Mouse (Mus musculus) neutrophil, adult 5-6 weeks (primary cell): Measurements from ENCODE around the gene Tmf1. TPM values are rescaled to one million over a fixed set of nuclear protein-coding genes. Genes with fewer than 3 reads are reported as not detected.

Source experiments
- ATAC-seq: fragments of 151-379, 151-347 bp; 2 replicates; pipeline ENCODE4 v1.8.0; 2017; ENCODE audit warnings: mild to moderate bottlenecking, moderate TSS enrichment; ENCODE audit not compliant: insufficient number of reproducible peaks, poor library complexity, low FRiP score, severe bottlenecking; ENCODE audit errors: extremely low read depth
- total RNA-seq: library from RNA; stranded (forward); fragments of 200-1000 nt; gene quantifications from 2 replicates; pipeline ENCODE4 v1.2.3, GENCODE M21; 2017

Gene Tmf1
- total RNA-seq, 1 experiment from 2014 or later: 143 TPM

DNA sequence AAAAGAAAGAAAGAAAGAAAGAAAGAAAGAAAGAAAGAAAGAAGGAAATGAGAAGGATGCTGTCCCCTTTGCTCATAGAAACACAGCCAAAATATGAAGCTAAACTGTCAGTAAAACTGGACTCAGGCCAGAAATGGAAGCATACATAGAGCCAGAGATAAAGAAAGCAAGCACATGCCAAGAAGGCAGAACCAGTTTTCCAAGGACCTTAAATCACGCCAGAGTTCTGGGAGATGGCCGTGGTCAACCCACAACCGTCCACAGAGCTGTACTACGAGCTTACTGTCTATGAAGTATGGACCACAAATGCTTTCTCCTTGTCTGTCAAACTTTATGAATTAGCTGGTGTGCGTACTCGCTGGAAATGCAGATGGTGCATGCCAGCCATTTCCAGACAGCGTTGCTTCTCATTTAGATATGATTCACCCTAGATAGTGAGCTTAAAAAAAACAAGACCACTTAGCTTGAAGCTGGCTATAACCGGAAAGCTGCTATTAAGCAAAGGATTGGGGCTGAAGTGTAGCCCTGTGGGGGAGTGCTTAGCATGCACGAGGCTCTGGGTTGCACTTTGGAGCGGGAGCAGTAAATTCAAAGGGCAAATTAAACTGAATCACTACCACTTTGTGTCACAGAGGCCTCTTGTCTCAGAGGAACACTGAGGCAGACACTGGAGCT lies 54.4 kb downstream of the Tmf1 start:
- ATAC-seq: no peak

DNA sequence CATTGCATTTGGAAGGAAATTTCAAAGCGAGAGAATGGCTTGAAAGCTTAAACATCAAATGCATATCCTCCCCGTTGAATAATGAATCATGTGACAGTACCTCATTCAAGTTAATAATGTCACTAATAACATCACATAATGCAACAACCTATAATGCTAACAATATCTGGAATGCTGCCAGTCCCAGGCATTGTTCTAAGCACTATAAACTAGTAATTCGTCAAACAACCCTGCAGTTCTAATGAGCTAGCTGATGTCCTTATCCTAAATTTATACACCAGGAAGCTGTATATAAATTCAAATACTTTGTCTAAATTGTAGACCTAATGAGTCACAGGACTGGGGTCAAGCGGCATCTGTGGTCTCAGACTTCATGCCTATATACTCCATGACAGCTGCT lies 58.0 kb downstream of the Tmf1 start:
- ATAC-seq: no peak

DNA sequence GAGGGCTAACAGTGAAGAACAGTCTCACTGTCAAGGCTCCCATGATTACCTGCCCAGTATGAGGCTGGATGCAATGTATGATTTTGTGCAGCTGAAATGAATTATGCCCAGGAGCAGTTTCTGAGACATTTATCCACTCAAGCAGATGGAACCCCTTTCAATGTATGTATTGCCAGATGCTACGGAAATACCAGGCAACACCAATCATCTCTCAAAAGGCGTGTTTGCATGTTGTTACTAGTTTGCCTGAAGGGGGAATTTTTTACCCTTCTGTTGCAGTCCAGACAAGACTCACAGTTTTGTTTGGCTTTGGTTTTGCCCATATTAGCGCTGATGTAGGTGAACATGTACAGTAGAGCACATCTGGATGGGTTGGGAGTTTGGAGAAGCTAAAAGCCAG lies 60.6 kb downstream of the Tmf1 start:
- ATAC-seq: no peak

DNA sequence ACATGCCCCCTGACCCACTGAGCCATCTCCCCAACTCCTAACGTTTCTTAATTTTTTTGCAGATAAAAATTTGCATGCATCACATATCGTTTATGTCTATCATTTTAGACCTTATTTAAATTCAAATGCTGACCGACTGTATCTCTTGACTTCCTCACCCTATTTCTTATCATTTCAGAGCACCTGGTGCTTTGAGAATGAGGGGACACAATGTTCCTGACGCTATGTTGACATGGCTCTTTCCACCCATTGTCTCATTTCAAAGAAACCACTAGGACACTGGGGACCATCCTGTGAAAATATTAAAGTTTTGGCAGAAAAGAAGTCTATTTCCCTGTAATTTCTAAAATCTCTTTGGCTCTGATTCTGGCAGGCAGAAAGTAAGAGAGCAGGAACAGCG lies 62.0 kb downstream of the Tmf1 start:
- ATAC-seq: no peak

DNA sequence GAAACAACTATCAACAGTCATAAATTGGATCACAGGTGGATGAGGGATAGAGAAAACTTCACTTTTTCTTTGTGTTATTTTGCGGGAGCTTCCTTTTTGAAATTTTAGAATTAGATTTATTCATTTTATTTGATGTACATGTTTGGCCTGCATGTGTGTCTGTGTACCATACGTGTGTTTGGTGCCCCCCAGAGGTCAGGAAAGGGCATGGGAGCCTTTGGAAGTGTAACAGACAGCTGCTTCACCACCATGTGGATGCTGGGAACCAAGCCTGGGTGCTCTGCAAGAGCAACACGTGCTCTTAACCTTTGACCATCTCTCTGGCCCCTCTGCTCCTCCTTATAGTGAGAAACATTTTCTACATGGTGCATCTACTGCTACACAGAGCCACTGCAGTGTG lies 64.1 kb downstream of the Tmf1 start:
- no peak for ATAC-seq

DNA sequence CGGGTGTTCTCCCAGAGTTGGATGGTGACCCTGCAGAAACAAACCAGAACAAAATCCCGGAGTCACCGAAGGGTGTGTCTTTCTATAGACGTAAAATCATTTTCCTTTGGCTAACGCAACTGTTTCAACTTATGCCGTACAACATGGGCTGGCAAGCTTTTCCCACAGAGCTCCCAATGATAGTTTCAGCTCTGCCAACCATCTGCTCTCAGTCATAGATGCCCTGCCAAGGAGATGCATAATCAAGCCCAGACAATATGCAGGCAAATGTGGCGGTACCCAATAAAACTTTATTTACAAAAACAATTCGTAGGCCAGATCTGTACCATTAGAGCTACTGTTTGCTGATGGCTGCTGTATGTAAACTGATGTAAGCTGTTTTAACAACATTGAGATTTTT lies 66.7 kb downstream of the Tmf1 start:
- no peak for ATAC-seq

DNA sequence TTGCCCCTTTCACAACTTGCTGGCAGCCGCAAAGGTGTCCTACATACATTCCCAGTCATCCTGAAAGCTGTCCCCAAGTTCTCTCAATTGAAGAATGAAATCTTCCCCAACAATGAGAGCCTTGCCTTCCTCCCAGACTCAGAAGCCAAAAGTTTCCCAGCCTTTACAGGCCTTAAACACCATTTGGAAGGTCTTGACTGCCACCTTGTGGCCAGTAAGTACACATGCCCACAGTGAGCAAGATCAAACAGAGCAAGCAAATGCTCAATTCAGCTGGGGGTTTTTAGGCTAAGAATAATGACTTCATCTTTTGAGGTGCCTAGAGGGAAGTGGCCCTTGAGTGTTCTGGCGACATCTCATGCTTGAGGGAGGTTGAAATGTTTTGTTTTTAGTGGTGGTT lies 72.1 kb downstream of the Tmf1 start:
- ATAC-seq: peak; percentile 51; the same call in 1 of the 2 replicates

DNA sequence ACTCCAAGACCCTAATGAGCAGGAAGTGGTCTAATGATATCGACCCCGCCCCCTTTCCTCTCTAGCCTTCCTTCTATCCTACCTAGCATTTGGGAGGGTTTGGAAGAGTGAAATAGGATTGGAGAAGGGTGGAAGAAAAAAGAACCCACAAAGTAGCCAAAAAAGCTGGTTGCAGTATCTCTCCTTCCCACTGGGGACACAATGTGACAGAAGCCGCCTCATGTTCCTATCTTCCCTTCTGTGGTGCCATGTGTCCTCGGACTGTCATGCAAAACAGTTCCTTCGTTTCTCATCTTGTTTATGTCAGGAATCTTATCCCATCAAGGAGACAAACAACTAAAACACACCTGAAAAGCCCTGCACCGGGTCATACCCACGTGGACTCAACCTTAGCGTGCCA lies 72.8 kb downstream of the Tmf1 start:
- no peak for ATAC-seq

DNA sequence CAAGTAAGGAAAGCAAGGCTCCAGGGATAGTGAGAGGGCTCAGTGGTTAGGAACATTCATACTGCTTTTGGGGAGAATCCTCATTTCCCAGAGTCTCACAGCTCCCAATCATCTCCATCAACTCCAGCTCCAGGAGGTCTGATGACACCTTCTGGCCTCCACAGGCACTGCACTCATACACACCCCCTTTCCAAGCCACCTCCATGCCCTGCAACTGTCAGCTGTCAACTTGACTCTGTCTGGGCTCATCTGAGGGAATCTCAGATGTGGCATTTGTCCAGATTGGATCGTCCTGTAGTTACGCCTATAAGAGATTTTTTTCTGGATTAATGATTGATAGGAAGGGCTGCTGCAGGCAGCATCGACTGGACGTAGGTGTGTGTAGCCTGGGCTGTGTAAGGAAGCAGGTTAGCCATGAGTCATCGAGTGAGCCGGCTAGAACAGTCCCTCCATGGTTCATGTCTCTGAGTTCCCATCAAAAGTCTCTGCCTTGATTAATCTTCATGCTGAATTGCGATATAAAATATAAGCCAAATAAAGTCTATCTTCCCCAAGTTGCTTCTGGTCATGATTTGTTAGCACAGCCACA lies 74.6 kb downstream of the Tmf1 start:
- ATAC-seq: no peak

Other genes starting within 250 kb of the Tmf1 start
- gene Fam19a4, start 118.7 kb downstream of the Tmf1 start, total RNA-seq: not detected in 2 replicates
- gene Eogt, start 29.9 kb downstream of the Tmf1 start, total RNA-seq: 6.4 and 10.9 TPM in 2 replicates
- 60.4 and 68.9 TPM in 2 replicates for gene Uba3, start 26.5 kb upstream of the Tmf1 start, total RNA-seq
- 65.2 and 66.6 TPM in 2 replicates for gene Arl6ip5, start 31.6 kb upstream of the Tmf1 start, total RNA-seq
- gene Lmod3, start 73.6 kb upstream of the Tmf1 start, total RNA-seq: not detected in 2 replicates